Mouse (Mus musculus): ENCODE measurements around the gene Htr1d. TPM values are rescaled to one million over a fixed set of nuclear protein-coding genes. Genes with fewer than 3 reads are reported as not detected.

Gene Htr1d
- polyA plus RNA-seq (2017; shearing (Covaris generic)): not detected

- no peak for ATAC-seq
These were observed at the start of gene Htr1d for GRCm38 (mm10) chr4:136423224-136423623. TSS of gene Htr1d (plus strand) at chr4:136423524.

GRCm38 (mm10) chr4:136377001-136377400 is 46.3 kb upstream of the Htr1d start:
- no peak for ATAC-seq

GRCm38 (mm10) chr4:136383052-136383451 is 40.3 kb upstream of the Htr1d start:
- no peak for ATAC-seq

- no peak for ATAC-seq
These were observed 39.5 kb upstream of the Htr1d start for GRCm38 (mm10) chr4:136383839-136384238.

GRCm38 (mm10) chr4:136387261-136387660 is 36.1 kb upstream of the Htr1d start:
- no peak for ATAC-seq

- ATAC-seq: no peak
These were observed 21.5 kb upstream of the Htr1d start for GRCm38 (mm10) chr4:136401806-136402205.

GRCm38 (mm10) chr4:136407831-136408230 is 15.5 kb upstream of the Htr1d start:
- ATAC-seq: no peak

- no peak for ATAC-seq
These were observed 11.1 kb upstream of the Htr1d start for GRCm38 (mm10) chr4:136411995-136412765.

GRCm38 (mm10) chr4:136415477-136415876 is 7.8 kb upstream of the Htr1d start:
- no peak for ATAC-seq

GRCm38 (mm10) chr4:136418962-136419361 is 4.4 kb upstream of the Htr1d start:
- ATAC-seq: no peak

- ATAC-seq: no peak
These were observed 3.9 kb upstream of the Htr1d start for GRCm38 (mm10) chr4:136419386-136419785.

GRCm38 (mm10) chr4:136424120-136424999 is 1.0 kb downstream of the Htr1d start:
- ATAC-seq: no peak

- no peak for ATAC-seq
These were observed 1.6 kb downstream of the Htr1d start for GRCm38 (mm10) chr4:136425000-136425288.

GRCm38 (mm10) chr4:136430609-136431375 is 7.5 kb downstream of the Htr1d start:
- ATAC-seq: no peak

- no peak for ATAC-seq
These were observed 8.0 kb downstream of the Htr1d start for GRCm38 (mm10) chr4:136431376-136431693.

- ATAC-seq: no peak
These were observed 10.7 kb downstream of the Htr1d start for GRCm38 (mm10) chr4:136434029-136434428.

- no peak for ATAC-seq
These were observed 15.8 kb downstream of the Htr1d start for GRCm38 (mm10) chr4:136439106-136439505.

- ATAC-seq: no peak
These were observed 18.2 kb downstream of the Htr1d start for GRCm38 (mm10) chr4:136441354-136442043.

GRCm38 (mm10) chr4:136444561-136444960 is 21.2 kb downstream of the Htr1d start:
- ATAC-seq: no peak

- ATAC-seq: no peak
These were observed 26.5 kb downstream of the Htr1d start for GRCm38 (mm10) chr4:136449795-136450194.

- ATAC-seq: no peak
These were observed 26.9 kb downstream of the Htr1d start for GRCm38 (mm10) chr4:136450271-136450670.

- ATAC-seq: no peak
These were observed 28.2 kb downstream of the Htr1d start for GRCm38 (mm10) chr4:136451564-136451963.

GRCm38 (mm10) chr4:136452286-136452685 is 29.0 kb downstream of the Htr1d start:
- no peak for ATAC-seq
